Mouse (Mus musculus) spleen, adult 2 months (tissue): ENCODE measurements at regions not wholly inside any gene's neighbourhood (a gene's known extent, or its start where the extent isn't known, plus 50 kb on each side); places are given as distances from the start of the nearest gene placed in this dataset.

Source experiments
- DNase-seq, 2 experiments: peaks; one replicate each; pipeline versions ENCODE4 v3.0.0 to v3.0.0-alpha.2; 2012 to 2021; ENCODE audit warnings: low spot score in 2 of 2, low read depth in 1 of 2
- H3K27ac ChIP-seq: fragments of 200-500 bp; 2 replicates; pipeline ENCODE4 v1.5.1; 2012; ENCODE audit warnings: low read length, inconsistent platforms; ENCODE audit not compliant: insufficient read depth
- H3K27me3 ChIP-seq: fragments of 200-500 bp; 2 replicates; pipeline ENCODE4 v1.6.1; 2012; ENCODE audit warnings: mild to moderate bottlenecking, moderate library complexity, low read length, inconsistent platforms; ENCODE audit not compliant: control insufficient read depth, insufficient read depth
- H3K36me3 ChIP-seq: fragments of 200-500 bp; 2 replicates; pipeline ENCODE4 v1.6.1; 2012; ENCODE audit warnings: mild to moderate bottlenecking, low read length, inconsistent platforms; ENCODE audit not compliant: control insufficient read depth, insufficient read depth
- H3K4me1 ChIP-seq: fragments of 200-500 bp; 2 replicates; pipeline ENCODE4 v1.6.1; 2011; ENCODE audit warnings: inconsistent platforms; ENCODE audit not compliant: control insufficient read depth, insufficient read depth, insufficient read length
- H3K4me3 ChIP-seq: fragments of 200-500 bp; 2 replicates; pipeline ENCODE4 v1.5.1; 2011; ENCODE audit warnings: mild to moderate bottlenecking, inconsistent platforms; ENCODE audit not compliant: insufficient read depth, insufficient read length; ENCODE audit errors: extremely low read depth
- CTCF ChIP-seq: fragments of 200-500 bp; IDR thresholded peaks from 2 replicates; pipeline ENCODE4 v1.5.1; 2011; ENCODE audit warnings: mild to moderate bottlenecking, inconsistent platforms; ENCODE audit not compliant: insufficient read depth, insufficient read length, insufficient replicate concordance; ENCODE audit errors: extremely low read depth
- POLR2A ChIP-seq: fragments of 200-500 bp; IDR thresholded peaks from 2 replicates; pipeline ENCODE4 v1.6.1; 2011; ENCODE audit warnings: low read depth, low read length, inconsistent platforms
- WGBS: fragments of 180-500 bp; shearing (Covaris S2); methylation state at CpG from one replicate; pipeline ENCODE4 v1.1.7; 2018; 5-methylcytosine and 5-hydroxymethylcytosine counted together

DNA sequence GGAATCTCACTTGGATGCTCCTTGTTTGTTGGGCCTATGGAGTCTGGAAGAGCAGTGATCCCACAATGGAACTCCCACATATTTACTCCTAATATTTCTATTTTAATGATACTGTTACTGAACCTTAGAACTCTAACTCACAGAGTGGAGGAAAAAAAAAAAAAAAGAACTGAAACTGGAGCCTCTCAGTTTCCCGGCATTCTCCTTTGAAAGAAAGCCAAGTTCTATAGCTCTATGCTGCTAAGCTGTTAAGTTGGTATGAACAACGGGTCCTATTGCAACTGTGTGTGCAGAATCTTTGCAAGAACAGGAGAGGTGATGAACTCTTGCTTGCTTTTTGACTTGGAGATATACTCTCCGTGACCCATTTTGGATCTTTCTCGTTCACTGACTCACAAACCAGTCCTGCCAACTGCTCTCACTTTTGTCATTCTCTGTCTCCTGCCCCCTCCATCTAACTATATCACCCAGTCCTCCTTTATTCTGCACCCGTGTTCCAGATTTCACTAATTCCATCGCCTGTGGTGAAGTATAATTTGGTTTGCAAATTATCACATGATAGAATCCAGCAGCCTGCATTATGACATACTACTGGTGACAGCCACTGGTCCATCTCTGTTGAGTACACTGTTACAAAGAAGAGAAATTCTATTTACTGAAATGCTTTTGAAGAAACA, 92.6 kb upstream of the Ctsc start:
- TF ChIP-seq POLR2A (no peak), CTCF (no peak)
- H3K4me1 ChIP-seq: peaks cover 3% of the 10 kb centered on the region; the same call in 1 of the 2 replicates

DNA sequence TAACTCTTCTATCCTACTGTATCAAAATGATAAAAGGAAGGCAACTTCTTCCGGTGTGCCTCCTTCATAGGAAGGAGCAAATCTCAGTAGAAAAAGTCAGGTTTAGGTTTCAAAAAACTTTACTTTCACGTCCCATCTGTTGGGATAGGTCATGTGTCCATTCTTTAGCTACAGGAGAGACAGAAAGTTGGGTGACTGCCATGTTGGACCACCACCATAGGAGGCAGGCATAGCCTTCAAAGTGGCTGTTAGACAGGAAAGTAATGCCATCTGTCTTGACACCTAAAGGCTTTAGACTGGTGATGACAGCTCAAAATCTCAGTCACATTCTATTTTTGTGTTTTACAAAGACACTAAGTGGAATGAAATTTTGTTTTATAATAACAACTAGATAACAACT, 90.3 kb upstream of the Ctsc start:
- peaks cover 3% of the 10 kb centered on the region; the same call in 1 of the 2 replicates for H3K4me1 ChIP-seq
- H3K4me3 ChIP-seq: no peak overlapping the region
- no peaks in the 10 kb centered on the region for H3K36me3 ChIP-seq
- H3K27me3 ChIP-seq: no peaks in the 10 kb centered on the region
- 84% methylated on average over 2 of the region's 2 CpGs for WGBS
- no peak for TF ChIP-seq CTCF
- TF ChIP-seq POLR2A: no peak
- no peak overlapping the region for H3K27ac ChIP-seq
- DNase-seq: no peak

More for the DNA sequence above, 92.6 kb upstream of the Ctsc start:
- H3K36me3 ChIP-seq: no peaks in the 10 kb centered on the region
- no peak overlapping the region for H3K27ac ChIP-seq
- 64% methylated on average over 6 of the region's 6 CpGs for WGBS
- H3K4me3 ChIP-seq: no peak overlapping the region
- DNase-seq: no peak
- no peaks in the 10 kb centered on the region for H3K27me3 ChIP-seq

DNA sequence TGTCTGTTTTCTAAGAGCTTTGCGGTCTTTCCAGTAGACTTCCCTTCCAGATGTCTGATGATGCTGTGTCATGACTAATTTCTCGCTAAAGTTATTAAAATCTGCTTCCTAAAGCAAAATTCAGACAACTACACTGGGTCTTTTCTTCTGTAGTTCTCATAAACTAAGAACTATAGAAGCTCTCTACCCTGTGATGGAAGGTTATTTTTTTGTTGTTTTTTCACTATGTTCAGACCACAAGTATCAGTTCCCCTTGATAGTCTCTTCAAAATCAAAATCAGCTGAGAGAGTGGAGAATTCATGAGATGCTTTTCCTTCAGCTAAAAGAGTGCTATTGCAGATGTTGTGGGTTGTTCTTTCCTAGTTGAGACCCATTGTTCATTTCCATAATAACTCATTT, 85.1 kb upstream of the Ctsc start:
- Histone ChIP-seq H3K27me3 (no peaks in the 10 kb centered on the region), H3K27ac (peak overlapping the region; percentile 29; the same call in 1 of the 2 replicates), H3K4me1 (no peaks in the 10 kb centered on the region), H3K4me3 (no peak overlapping the region), H3K36me3 (no peaks in the 10 kb centered on the region)
- WGBS: 34% methylated on average over 2 of the region's 2 CpGs
- peak in 1 of 2 experiments; percentile 29 for DNase-seq
- TF ChIP-seq CTCF (no peak), POLR2A (no peak)

DNA sequence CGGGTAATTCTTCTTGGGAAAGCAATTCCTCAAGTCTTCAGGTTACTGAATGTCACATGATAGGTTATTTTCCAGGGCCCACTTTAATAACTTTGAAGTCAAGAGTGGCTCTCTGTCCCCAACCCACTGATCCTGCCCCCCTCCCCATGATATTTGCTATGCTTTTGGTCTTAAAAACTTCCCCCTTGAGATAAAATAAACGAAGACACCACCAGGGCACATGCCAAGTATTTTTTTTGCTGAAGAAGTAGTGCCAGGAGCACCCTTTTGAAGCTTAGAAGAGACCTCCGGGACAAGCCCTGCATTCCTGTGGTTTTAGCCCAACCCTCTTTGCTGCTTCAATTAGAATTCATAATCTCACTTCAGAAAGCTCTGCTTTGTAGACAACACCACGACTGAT, 78.8 kb upstream of the Ctsc start:
- Histone ChIP-seq H3K4me1 (peaks cover 3% of the 10 kb centered on the region; the same call in 1 of the 2 replicates), H3K36me3 (no peaks in the 10 kb centered on the region), H3K27ac (no peak overlapping the region), H3K4me3 (no peak overlapping the region), H3K27me3 (no peaks in the 10 kb centered on the region)
- DNase-seq: no peak
- WGBS: 67% methylated on average over 4 of the region's 4 CpGs
- TF ChIP-seq POLR2A (no peak), CTCF (no peak)

DNA sequence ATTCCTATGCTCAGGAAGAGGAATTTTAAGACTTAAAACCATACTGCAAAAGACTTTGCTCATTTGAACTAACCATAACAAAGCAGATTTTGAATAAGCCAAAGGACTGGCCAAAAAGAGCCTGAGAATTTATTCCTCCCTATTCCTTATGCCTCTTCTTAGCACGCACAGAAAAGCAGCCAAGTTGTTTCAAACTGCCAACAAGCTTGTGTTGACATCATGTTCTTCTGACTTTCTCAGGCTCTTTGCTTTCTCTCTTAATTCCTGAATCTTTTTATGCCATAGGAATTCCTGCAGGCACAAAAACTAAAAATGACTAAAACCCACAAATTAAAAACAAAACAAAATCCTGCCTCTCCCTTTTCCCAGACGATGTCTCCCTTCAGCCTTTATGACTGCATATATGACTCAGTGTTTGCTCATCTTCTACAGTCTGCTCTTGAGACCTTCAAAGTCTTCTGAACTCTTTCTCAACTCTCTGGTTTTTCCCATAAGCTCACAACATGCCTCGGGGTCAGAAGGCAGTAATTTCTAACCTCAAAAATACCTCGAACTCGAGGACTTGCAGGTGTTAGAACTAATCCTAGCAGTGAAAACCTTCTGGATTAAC, 77.9 kb upstream of the Ctsc start:
- H3K27ac ChIP-seq: no peak overlapping the region
- no peaks in the 10 kb centered on the region for H3K36me3 ChIP-seq
- WGBS: 63% methylated on average over 5 of the region's 5 CpGs
- no peak overlapping the region for H3K4me3 ChIP-seq
- peaks cover 3% of the 10 kb centered on the region; the same call in 1 of the 2 replicates for H3K4me1 ChIP-seq
- no peak for TF ChIP-seq POLR2A
- TF ChIP-seq CTCF: no peak
- no peaks in the 10 kb centered on the region for H3K27me3 ChIP-seq
- no peak for DNase-seq

DNA sequence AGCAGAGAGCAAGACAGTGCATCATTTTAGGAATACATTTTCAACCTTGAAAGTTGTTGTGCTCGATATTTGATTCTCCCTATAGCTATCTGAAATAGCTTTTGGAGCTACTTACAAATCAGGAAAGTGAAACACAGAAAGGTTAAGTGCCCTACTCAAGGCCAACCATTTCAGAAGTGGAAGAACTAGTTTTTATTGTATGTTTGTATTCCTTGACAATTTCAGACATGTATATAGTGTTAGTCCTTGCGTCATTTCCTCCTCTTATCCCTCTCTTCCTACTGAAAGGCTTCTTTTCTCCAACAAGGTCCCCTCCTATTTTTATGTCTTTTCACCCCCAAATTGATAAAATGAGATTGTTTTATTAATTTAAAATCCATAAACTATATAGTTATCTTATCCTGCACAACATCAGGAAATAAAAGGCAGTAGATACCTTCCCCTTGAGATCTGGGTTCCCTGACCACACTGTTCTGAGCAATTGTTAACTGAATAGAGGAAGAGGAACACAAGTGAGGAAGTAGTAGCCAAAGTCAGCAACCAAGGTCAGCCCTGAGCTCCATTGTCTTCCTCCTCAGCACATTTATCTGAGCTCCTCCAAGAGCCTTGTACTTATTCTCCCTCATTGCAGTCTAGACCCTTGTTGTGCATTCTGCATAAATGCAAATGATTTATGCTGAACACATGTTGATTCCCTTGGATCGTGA, 76.1 kb upstream of the Ctsc start:
- no peak for DNase-seq
- Histone ChIP-seq H3K4me1 (peaks cover 9% of the 10 kb centered on the region; the same call in 1 of the 2 replicates), H3K27ac (no peak overlapping the region), H3K36me3 (no peaks in the 10 kb centered on the region), H3K27me3 (no peaks in the 10 kb centered on the region), H3K4me3 (no peak overlapping the region)
- no peak for TF ChIP-seq POLR2A
- no peak for TF ChIP-seq CTCF
- WGBS: 81% methylated on average over 3 of the region's 3 CpGs
